Mouse (Mus musculus) monocyte, adult 2 months (primary cell): Measurements from ENCODE around the gene Tmem169.
"Not testable (repeated sequence)": the region's sequence is repeated elsewhere in the genome, so short reads cannot be mapped to it uniquely, and the experiment has no call there.

ENCODE experiments used
- DNase-seq, 2 experiments: peaks; one replicate each; pipeline ENCODE4 v3.0.0; 2022; ENCODE audit warnings: low spot score in 2 of 2, low read depth in 1 of 2

Gene Tmem169

DNA sequence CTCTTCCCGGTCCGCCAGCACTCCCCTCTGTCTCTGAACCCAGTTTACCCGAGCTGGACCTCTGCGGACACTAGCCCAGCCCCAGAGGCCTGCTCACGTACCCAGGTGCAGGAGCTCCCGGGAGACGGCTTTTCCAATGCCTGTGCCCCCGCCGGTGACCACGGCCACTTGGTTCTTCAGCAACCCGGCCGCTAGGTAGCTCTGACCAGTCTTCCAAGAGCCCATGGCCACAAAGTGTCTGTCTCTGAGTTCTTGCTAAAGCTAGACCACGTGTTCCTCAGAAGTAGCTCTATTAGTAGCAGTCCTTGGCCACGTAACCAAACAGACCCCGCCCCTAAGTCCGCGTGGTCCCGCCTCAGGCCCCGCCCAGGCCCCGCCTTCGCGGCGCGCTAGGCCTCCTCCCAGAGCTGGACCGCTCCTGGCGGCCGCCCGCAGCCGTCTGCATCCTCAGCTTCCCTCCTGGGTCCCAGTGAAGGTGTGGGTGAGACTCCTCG is at the start of gene Tmem169, which contains the start of gene Pecr:
Gene Tmem169 (plus strand): TSS at position 378 of the 494 bp plus-strand sequence.
Gene Pecr (minus strand): TSS at position 323 of the 494 bp plus-strand sequence.
- DNase-seq = peak; percentile 71 to 88

DNA sequence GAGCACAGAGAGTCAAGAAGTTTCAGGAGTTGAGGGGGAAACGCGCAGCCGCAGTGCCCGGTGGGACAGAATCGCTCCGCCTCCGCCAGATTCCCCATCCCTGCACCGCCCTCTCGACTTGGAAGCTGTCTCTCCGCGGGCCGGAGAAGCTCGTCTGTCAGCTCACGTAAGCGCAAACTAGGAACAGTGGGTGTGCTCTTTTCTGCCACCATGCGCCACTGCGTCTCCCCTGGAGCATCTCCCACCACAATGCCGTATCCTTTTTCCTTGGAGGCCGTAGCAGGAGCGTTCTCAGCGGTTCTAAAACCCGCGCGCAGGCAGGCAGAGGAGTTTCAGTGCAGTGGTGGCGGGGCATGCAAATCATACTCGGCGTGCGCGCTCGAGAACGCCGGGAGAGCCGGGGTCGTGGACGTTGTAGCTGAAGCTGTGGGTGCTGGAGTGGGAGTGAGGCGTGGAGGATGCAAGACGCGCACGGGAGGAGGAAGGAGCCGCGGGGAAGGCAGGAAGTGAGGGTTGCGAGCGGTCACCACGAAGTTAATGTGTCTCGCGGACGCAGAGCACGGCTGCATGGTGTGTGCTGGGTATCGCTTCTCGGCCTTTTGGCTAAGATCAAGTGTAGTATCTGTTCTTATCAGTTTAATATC is 47.7 kb upstream of the Tmem169 start:
- DNase-seq = not testable (repeated sequence)

- no peak for DNase-seq
Measured at GRCm38 (mm10) chr1:72237007-72237775, 47.0 kb upstream of the Tmem169 start.

DNA sequence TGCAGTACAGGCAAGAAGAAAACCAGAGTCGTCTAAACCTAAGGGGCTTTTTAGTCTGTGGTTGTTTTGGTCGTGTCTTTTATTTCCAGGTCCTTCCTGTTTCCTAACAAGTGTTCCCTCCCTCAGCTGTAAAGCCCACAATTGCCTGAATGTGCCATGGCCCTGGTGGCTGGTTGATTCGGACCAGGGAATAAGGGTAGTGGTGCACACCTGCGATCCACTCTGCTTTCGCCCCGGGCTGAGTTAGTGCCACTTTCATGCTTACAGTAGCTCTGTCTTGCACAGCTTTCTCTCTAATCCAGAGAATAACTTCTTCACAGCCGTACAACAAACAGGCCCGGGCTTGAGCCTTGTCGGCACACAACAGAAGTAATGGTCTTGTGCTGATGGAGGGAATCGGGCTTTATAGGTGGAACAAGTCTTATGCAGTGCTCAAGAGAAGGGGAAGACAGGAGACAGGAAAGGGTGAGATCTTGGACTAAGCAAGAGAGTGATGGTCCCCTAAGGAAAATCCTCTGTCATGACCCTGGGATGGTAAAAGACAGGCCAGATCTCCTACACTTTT is 46.1 kb upstream of the Tmem169 start:
- no peak for DNase-seq

GRCm38 (mm10) chr1:72239113-72239512 is 45.1 kb upstream of the Tmem169 start:
- DNase-seq = not testable (repeated sequence)

DNA sequence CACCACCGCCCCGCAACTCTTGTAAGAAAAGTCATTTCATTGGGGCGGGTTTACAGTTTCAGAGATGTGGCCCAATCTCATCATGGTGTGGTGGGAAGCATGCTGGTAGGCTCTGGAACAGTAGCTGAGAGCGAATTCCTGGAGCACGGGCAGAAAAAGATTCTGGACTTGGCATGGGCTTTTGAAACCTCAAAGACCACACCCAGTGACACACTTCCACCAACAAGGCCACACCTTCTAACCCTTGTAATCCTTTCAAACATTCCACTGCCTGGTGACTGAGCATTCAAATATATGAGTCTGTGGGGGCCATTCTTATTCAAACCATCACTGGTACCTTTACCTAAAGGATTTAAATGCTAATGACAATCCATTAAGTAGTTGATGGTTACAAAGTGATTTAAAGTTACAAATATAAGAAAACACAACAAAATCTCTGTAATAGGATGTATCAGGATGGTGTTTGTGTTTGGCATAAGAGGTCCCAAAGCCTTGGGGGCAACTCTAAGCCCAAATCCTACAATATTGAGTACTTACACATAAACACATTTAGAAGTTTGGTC is 41.5 kb upstream of the Tmem169 start:
- DNase-seq = no peak

DNA sequence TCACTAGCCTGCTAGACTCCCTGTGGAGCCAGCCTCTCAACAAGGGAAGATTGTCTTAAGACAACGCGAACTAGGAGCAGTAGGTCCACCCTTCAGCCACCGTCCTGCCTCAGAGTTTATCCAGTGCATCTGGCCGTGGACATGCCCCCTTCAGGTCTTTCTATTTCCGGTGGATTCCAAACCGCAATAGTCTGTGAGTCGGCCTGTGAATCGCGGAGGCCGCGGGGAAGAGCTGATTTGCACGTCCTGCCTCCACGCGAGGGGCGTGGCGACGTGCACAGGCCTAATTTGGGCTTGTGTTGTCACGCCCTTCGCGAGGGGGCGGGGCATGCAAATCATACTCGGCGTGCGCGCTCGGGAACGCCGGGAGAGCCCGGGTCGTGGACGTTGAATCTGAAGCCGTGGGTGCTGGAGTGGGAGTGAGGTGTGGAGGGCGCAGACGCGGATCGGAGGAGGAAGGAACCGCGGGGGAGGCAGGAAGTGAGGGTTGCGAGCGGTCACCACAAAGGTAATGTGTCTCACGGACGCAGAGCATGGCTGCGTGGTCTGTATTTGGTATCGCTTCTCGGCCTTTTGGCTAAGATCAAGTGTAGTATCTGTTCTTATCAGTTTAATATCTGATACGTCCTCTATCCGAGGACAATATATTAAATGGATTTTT is 40.4 kb upstream of the Tmem169 start:
- DNase-seq = peak; percentile 83 to 89

GRCm38 (mm10) chr1:72244317-72245036 is 39.7 kb upstream of the Tmem169 start:
- no peak for DNase-seq

DNA sequence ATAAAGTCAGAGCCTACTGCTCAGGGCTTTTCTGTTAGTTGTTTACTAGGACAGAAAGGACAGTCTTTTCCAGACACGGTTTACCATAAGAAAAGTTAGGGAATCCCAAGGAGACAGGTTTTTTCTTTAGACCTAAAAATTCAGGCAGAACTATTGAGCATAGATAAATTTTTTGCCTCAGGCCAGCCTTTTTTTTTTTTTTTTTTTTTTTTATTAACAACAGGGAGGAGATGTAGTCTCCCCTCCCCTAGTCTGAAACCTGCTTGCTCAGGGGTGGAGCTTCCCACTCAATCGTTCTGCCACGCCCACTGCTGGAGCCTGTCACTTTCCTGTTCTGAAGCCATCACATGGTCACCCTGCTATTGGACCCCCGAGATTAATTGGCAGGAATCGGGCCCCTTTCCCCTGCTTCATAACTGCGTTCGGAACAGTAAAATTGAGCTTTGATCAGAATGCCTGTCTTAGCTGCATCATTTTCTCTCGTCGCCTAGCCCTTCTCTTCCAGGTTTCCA is 35.9 kb upstream of the Tmem169 start:
- not testable (repeated sequence) for DNase-seq

GRCm38 (mm10) chr1:72251806-72252205 is 32.4 kb upstream of the Tmem169 start:
- no peak for DNase-seq

DNA sequence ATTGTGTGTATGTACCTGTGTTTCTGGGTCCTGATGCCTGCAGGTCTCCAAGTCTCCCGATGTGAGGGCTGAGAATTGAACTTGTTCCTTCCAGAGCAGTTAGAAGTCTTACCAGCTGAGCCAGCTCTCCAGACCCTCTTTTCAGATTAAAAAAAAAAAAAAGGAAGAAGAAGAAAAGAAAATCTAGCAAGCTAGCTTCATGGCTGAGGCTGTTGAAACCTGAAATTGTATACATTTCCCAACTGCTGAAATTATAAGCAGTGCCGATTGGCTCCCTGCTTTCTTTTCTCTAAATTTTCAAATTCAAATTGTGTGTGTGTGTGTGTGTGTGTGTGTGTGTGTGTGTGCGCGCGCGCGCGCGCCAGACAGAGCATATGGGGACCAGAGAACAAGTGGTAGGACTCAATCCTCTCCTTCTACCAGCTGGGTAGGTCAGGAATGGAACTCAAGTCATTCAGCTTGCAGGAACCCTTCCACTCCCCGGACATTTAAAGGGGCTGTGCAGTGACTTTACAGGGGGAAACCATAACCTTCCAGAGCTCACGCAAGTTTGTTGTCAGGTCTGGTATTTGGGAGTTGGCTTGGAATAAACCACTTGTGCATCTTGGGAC is 30.2 kb upstream of the Tmem169 start:
- no peak for DNase-seq

DNA sequence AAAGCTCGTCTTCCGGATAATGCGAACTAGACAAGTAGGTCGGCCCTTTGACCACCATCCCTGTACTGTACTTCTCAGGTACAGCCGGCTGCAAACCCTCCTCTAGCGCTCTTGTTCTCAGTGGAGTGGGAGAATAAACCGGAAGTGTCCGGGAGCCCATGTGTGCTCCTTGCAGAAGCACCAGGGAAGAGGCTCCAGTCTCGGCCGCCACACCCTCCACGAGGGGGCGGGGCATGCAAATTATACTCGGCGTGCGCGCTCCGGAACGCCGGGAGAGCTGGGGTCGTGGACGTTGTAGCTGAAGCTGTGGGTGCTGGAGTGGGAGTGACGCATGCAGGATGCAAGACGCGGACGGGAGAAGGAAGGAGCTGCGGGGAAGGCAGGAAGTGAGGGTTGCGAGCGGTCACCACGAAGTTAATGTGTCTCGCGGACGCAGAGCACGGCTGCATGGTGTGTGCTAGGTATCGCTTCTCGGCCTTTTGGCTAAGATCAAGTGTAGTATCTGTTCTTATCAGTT is 29.6 kb upstream of the Tmem169 start:
- peak; percentile 28 to 54 for DNase-seq

DNA sequence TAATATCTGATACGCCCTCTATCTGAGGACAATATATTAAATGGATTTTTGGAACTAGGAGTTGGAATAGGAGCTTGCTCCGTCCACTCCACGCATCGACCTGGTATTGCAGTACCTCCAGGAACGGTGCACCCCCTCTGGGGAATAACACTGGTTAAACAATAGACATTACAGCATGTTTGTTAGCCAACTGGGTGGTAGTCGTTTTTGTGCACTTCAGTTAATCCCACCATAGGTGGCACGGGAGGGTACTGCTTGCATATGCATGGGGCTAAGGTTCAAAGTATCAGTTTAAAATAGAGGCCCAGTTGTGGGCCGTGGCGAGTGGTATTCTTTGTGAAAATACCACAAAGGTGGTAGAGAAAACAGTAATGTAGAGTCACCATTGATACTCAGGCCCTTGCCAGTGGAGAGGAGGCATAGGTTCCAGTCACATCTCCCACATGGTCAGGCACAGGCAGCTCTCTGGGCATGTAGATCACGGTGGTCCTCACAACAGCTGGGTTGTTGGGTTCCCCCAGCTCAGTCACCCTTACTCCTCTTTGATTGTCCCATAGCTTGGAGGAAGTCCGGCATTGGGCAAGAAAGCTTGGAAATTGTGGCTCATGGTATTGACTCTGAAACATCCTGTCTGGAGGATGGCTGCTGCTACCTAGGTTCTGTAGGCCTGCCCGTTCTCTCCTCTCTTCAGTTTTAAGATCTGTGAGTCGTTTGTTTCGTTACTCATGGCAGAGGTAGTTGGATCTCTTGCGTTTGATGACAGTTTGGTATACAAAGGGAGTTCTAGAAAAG is 28.9 kb upstream of the Tmem169 start:
- DNase-seq = peak in 1 of 2 experiments; percentile 21

- no peak for DNase-seq
Measured at GRCm38 (mm10) chr1:72255854-72256175, 28.4 kb upstream of the Tmem169 start.

DNA sequence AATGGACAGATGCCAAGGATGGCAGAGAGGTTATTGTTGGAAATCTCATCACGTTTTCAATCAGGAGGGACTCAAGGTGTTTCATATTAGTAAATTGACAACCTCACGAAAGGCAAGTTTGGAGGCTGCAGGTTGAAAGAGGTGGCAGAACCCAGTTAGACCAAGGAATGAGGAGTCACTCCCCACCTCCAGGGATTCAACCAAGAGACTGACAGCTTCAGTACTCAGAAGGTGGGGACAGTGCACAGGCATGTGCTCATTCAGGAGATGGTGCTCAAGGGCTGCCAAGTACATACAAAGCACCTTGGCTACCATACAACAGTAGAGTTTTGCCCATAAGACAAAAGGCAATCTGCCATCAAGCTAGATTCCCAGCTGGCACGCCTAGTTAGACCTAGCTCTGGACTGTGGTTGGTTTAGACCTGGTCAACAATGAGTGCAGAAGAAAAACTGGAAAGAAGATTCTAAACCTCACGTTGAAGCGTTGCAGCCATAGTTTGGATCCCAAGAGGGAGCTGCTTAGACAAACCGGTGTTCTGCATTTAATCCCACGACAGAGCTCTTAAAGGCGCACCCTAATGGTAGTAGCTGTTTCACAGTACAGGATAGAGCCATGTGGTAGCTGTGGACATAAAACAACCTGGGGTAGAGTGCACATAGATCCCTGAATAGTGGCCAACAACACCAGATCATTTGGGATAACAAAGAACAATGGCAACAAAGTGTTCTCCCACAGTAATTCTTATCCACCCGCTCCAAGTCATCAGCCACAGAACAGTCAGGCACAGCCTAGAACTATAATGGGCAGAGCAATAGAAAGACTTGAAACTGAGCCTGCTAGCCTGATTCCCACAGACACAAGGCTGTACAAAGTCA is 27.6 kb upstream of the Tmem169 start:
- DNase-seq = no peak

GRCm38 (mm10) chr1:72263099-72263498 is 21.1 kb upstream of the Tmem169 start:
- DNase-seq = no peak

- DNase-seq = no peak
Measured at GRCm38 (mm10) chr1:72278085-72278484, 6.1 kb upstream of the Tmem169 start.

DNA sequence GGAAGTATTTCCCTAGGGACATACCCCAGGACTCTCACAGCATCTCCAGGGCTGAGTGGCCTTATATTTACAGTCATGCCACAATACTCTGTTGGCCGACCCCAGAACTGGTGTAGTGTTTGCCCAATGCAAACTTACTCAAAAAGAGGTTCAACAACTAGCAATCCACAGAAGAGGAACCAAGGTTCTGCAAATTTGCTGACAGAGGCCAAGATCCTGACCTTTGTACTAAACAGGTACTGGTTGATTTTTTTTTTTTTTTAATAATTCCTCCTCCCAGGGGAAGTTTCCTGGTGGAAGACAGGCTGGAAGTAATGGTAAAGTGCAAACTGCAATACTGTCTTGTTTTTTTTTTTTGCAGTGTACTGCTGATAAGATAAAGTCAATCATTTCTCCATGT is 1.6 kb upstream of the Tmem169 start:
- DNase-seq = no peak
